Mouse (Mus musculus) forebrain, embryonic 11.5 days (tissue): ENCODE measurements around the gene Tmem63c. TPM values are rescaled to one million over a fixed set of nuclear protein-coding genes. Genes with fewer than 3 reads are reported as not detected.

ENCODE experiments used
- ATAC-seq: fragments of 200-750 bp; cut with Nextera tagmentation; replicated peaks from 2 replicates; pipeline ENCODE4 v1.8.0; 2017; ENCODE audit warnings: moderate TSS enrichment; ENCODE audit not compliant: low FRiP score
- DNase-seq: peaks from one replicate; pipeline ENCODE4 v3.0.0-alpha.2; 2017; ENCODE audit warnings: low spot score
- H3K27ac ChIP-seq: fragments of 300-500 bp; sonication (generic); 2 replicates; pipeline ENCODE4 v1.5.1; 2014; ENCODE audit warnings: low read depth, low read length
- H3K27me3 ChIP-seq: fragments of 300-500 bp; sonication (generic); 2 replicates; pipeline ENCODE4 v1.6.1; 2014; ENCODE audit warnings: mild to moderate bottlenecking, low read length, mixed read lengths; ENCODE audit not compliant: control insufficient read depth, insufficient read depth
- H3K36me3 ChIP-seq: fragments of 300-500 bp; sonication (generic); 2 replicates; pipeline ENCODE4 v1.6.1; 2014; ENCODE audit warnings: mild to moderate bottlenecking, low read length, moderate library complexity, mixed read lengths; ENCODE audit not compliant: control insufficient read depth, insufficient read depth
- H3K4me1 ChIP-seq: fragments of 300-500 bp; sonication (generic); replicated peaks from 2 replicates; pipeline ENCODE4 v1.6.1; 2014; ENCODE audit warnings: low read length, mixed read lengths; ENCODE audit not compliant: control insufficient read depth, insufficient read depth
- H3K4me2 ChIP-seq: fragments of 300-500 bp; sonication (generic); 2 replicates; pipeline ENCODE4 v1.6.1; 2014; ENCODE audit warnings: low read depth, mild to moderate bottlenecking, low read length, moderate library complexity, mixed read lengths; ENCODE audit not compliant: severe bottlenecking
- H3K4me3 ChIP-seq: fragments of 300-500 bp; sonication (generic); 2 replicates; pipeline ENCODE4 v1.5.1; 2014; ENCODE audit warnings: low read depth, low read length
- H3K9ac ChIP-seq: fragments of 300-500 bp; sonication (generic); 2 replicates; pipeline ENCODE4 v1.6.1; 2014; ENCODE audit warnings: low read length
- H3K9me3 ChIP-seq: fragments of 300-500 bp; sonication (generic); 2 replicates; pipeline ENCODE4 v1.6.1; 2016; ENCODE audit warnings: low read length, mixed read lengths; ENCODE audit not compliant: control insufficient read depth
- WGBS: fragments of 180-500 bp; shearing (Covaris S2); extraction: QIAGEN DNeasy Blood & Tissue Kit; methylation state at CpG from one replicate; pipeline ENCODE4 v1.1.7; 2014; 5-methylcytosine and 5-hydroxymethylcytosine counted together
- polyA plus RNA-seq: library from polyadenylated mRNA; unstranded; fragments of >200 nt; fragmentation: Nextera tagmentation; extraction: Ambion mirVana; gene quantifications from 2 replicates; pipeline ENCODE4 v1.2.1, GENCODE M21; 2014

Gene Tmem63c
- polyA plus RNA-seq, 1 experiment from 2014 or later: 0.32 TPM

DNA sequence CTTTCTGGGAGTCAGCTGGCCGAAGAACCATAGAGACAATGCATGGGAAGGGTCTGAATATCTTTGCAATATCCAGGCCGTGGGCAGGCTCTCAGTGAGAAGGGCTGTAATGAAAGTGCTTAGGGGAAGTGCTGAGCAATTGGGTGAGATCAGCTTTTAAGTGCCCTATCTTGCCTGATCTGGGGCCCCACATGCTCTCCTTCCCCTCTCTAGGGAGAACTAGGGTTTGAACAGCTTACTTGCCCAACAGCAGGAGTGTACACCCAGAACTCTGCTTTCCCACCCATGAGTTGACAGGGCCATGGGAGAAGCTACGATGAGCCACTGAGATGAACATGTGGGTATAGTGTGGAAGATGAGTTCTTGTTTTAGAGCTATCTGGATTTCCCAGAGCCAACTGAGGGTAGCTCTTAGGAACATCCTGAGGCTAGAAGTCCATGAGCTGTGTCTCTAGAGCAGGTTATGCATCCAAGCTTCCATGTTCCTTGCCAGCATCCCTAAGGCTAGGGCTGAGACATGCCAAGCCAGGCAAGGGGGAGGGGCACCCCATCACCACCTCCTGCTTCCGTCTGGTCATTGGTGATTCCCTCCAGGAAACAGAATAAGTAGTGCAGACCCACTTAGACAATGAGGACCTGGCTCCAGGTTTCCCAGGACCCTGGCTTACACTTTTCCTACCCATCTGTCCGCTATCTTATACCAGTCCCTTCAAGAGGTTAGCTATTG lies 8.3 kb downstream of the Tmem63c start:
- 76% methylated on average over 5 of the region's 5 CpGs for WGBS
- Histone ChIP-seq H3K4me2 (no peak overlapping the region), H3K4me1 (0 out of 2 replicates have a peak, but pooled peaks cover 4% of the 10 kb centered on the region), H3K27me3 (peaks cover 5% of the 10 kb centered on the region; the same call in 1 of the 2 replicates), H3K36me3 (no peaks in the 10 kb centered on the region), H3K27ac (no peak overlapping the region), H3K4me3 (no peak overlapping the region), H3K9me3 (no peaks in the 10 kb centered on the region), H3K9ac (no peak overlapping the region)
- no peak for ATAC-seq
- no peak for DNase-seq

DNA sequence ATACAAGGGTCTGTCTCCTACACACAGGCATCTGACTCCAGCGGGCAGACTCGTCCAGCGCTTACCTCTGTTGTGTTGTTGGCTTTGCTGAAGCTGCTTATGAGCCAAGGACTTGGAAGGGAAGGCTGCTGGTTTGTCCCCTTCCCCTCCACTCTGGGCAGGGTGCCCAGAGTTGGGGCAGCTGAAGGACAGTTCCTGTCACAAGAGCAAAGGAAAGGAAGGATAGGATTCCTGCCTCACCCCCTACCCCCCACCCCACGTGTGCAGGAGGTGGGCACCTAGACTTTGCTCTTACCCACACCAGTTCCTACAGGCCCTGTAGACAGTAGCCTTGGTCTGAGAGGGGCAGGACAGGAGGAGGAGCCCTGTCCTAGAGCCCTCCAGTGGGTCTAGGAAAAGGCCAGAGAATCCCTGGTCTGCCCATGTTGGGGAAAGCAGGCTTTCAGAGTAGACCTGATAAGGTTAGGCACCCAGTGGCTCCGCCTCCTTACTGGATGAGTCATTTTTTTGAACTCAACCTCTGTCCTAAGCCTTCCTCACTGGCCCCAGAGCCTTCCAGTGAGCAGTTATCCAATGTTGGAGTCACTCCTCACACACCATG lies 10.1 kb downstream of the Tmem63c start:
- 0 out of 2 replicates have a peak, but pooled peaks cover 2% of the 10 kb centered on the region for H3K4me1 ChIP-seq
- H3K27ac ChIP-seq: no peak overlapping the region
- no peak overlapping the region for H3K9ac ChIP-seq
- no peak overlapping the region for H3K4me2 ChIP-seq
- DNase-seq (no peak), ATAC-seq (no peak)
- H3K36me3 ChIP-seq: no peaks in the 10 kb centered on the region
- H3K9me3 ChIP-seq: no peaks in the 10 kb centered on the region
- H3K4me3 ChIP-seq: no peak overlapping the region
- H3K27me3 ChIP-seq: peaks cover 5% of the 10 kb centered on the region; the same call in 1 of the 2 replicates
- 79% methylated on average over 5 of the region's 5 CpGs for WGBS

DNA sequence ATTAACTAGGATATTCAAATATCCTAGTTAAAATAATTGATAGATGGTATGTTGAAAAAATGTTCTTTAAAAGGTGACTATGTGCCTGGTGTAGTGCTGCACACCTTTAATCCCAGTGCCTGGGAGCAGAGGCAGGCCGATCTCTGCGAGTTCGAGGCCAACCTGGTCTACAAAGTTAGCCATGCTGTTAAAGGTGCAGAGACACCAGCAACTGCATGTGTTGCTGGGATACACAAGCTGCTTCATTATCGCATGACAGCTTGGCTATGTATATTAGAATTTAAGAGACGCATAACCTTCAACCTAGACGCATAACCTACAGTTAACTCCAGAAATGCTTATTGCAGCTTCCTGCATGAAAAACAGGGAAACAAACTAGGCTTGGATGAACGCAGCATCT lies 15.5 kb downstream of the Tmem63c start:
- Histone ChIP-seq H3K9ac (no peak overlapping the region), H3K4me2 (no peak overlapping the region), H3K4me3 (no peak overlapping the region), H3K27ac (no peak overlapping the region), H3K9me3 (no peaks in the 10 kb centered on the region), H3K4me1 (no peaks in the 10 kb centered on the region), H3K36me3 (no peaks in the 10 kb centered on the region), H3K27me3 (no peaks in the 10 kb centered on the region)
- DNase-seq (no peak), ATAC-seq (no peak)
- WGBS: 94% methylated on average over 7 of the region's 7 CpGs

- H3K36me3 ChIP-seq: no peaks in the 10 kb centered on the region
- no peak overlapping the region for H3K4me3 ChIP-seq
- 65% methylated on average over 4 of the region's 4 CpGs for WGBS
- no peak overlapping the region for H3K4me2 ChIP-seq
- H3K9ac ChIP-seq: no peak overlapping the region
- H3K4me1 ChIP-seq: no peaks in the 10 kb centered on the region; the same call in none of the 2 replicates
- H3K27ac ChIP-seq: no peak overlapping the region
- DNase-seq (no peak), ATAC-seq (no peak)
- no peaks in the 10 kb centered on the region for H3K27me3 ChIP-seq
- H3K9me3 ChIP-seq: no peaks in the 10 kb centered on the region
Observed at GRCm38 (mm10) chr12:87040166-87040565, 19.0 kb downstream of the Tmem63c start.

DNA sequence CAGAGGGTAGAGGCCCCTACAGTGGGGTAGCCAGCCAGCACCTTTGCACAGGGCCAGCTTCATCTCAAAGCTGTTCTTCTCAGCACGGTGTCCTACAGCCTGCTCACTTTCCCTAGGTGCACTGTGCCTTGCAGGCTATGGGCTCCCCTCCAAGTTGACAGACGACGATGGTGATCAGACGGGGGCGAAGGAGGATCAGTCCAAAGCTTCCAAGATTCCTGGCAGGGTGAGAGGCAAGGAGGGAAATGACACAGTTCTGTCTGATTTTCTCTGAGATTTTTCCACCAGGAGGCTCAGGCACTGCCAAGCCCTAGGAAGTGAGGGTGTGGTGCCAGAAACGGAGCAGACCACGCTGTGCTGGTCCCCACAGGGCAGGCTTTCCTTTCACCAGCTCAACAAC lies 19.7 kb downstream of the Tmem63c start:
- no peaks in the 10 kb centered on the region for H3K9me3 ChIP-seq
- no peak overlapping the region for H3K9ac ChIP-seq
- H3K4me3 ChIP-seq: no peak overlapping the region
- 87% methylated on average over 7 of the region's 7 CpGs for WGBS
- H3K4me2 ChIP-seq: no peak overlapping the region
- no peaks in the 10 kb centered on the region; the same call in none of the 2 replicates for H3K4me1 ChIP-seq
- no peak overlapping the region for H3K27ac ChIP-seq
- H3K36me3 ChIP-seq: no peaks in the 10 kb centered on the region
- DNase-seq: no peak
- H3K27me3 ChIP-seq: no peaks in the 10 kb centered on the region
- ATAC-seq: no peak

- H3K4me3 ChIP-seq: no peak overlapping the region
- no peak overlapping the region for H3K27ac ChIP-seq
- H3K27me3 ChIP-seq: no peaks in the 10 kb centered on the region
- no peak for ATAC-seq
- WGBS: 98% methylated on average over 2 of the region's 2 CpGs
- H3K9ac ChIP-seq: no peak overlapping the region
- no peaks in the 10 kb centered on the region for H3K9me3 ChIP-seq
- H3K4me1 ChIP-seq: no peaks in the 10 kb centered on the region; the same call in none of the 2 replicates
- H3K36me3 ChIP-seq: no peaks in the 10 kb centered on the region
- no peak overlapping the region for H3K4me2 ChIP-seq
- no peak for DNase-seq
Observed at GRCm38 (mm10) chr12:87042456-87042855, 21.3 kb downstream of the Tmem63c start.

DNA sequence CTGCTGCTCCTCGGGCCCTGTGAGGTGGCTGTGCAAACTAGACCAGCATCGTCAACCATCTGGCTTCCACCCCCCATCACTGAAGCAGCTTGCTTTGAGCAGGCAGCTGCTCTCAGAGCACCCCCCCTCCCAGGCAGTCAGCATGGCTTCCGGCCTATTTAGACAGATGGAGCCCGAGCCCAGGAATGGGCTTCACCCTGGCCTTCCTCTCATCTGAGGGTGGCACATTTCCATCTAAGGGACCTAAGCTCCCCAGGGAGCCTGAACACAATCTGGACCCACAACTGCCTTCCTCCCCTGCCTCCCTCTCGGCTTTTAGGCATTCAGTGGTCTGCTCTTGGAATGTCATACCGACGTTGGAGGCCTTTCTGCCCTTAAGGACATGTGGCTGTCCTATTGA lies 22.1 kb downstream of the Tmem63c start:
- no peaks in the 10 kb centered on the region for H3K27me3 ChIP-seq
- no peak overlapping the region for H3K9ac ChIP-seq
- no peak for DNase-seq
- H3K4me3 ChIP-seq: no peak overlapping the region
- no peaks in the 10 kb centered on the region; the same call in none of the 2 replicates for H3K4me1 ChIP-seq
- no peaks in the 10 kb centered on the region for H3K36me3 ChIP-seq
- ATAC-seq: no peak
- H3K27ac ChIP-seq: no peak overlapping the region
- no peaks in the 10 kb centered on the region for H3K9me3 ChIP-seq
- 73% methylated on average over 7 of the region's 7 CpGs for WGBS
- H3K4me2 ChIP-seq: no peak overlapping the region

DNA sequence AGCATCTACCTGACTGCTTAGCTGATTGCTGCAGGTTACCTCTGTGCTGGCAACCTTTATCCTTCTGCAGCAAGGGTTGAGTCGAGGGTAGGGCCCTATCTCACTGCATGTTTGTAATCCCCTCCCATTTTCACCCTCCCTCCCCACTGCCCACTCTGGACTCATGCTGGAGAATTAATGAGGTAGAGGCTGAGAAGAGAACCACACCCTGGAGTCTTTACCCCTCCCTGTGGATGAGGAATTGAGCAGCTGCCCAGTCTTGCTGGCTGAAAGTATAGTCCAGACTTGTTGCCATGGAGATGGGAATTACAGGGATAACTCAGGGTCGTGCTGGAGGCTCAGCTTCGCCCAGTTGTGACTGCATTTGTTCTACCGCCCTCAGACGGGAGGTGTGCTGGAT lies 23.6 kb downstream of the Tmem63c start:
- ATAC-seq: peak; percentile 83
- no peak overlapping the region for H3K27ac ChIP-seq

More for the DNA sequence above, 23.6 kb downstream of the Tmem63c start:
- no peak overlapping the region for H3K4me3 ChIP-seq
- no peaks in the 10 kb centered on the region; the same call in none of the 2 replicates for H3K4me1 ChIP-seq
- H3K27me3 ChIP-seq: no peaks in the 10 kb centered on the region
- H3K36me3 ChIP-seq: no peaks in the 10 kb centered on the region
- WGBS: 20% methylated on average over 5 of the region's 5 CpGs
- H3K4me2 ChIP-seq: no peak overlapping the region
- no peak overlapping the region for H3K9ac ChIP-seq
- no peak for DNase-seq
- H3K9me3 ChIP-seq: no peaks in the 10 kb centered on the region
